Mouse (Mus musculus) subcutaneous adipose tissue, adult 2 months (tissue): ENCODE results near the gene Chst14. TPM values are rescaled to one million over a fixed set of nuclear protein-coding genes. Genes with fewer than 3 reads are reported as not detected.

Experiments used
- polyA plus RNA-seq: library from polyadenylated mRNA; depleted of rRNA; stranded (reverse); fragments of >200 nt; gene quantifications from 2 replicates; pipeline ENCODE4 v1.2.3, GENCODE M21; 2012; ENCODE audit warnings: low replicate concordance; rRNA removed

Chst14 gene
- 22.2 and 36.9 TPM in 2 replicates for polyA plus RNA-seq

DNA sequence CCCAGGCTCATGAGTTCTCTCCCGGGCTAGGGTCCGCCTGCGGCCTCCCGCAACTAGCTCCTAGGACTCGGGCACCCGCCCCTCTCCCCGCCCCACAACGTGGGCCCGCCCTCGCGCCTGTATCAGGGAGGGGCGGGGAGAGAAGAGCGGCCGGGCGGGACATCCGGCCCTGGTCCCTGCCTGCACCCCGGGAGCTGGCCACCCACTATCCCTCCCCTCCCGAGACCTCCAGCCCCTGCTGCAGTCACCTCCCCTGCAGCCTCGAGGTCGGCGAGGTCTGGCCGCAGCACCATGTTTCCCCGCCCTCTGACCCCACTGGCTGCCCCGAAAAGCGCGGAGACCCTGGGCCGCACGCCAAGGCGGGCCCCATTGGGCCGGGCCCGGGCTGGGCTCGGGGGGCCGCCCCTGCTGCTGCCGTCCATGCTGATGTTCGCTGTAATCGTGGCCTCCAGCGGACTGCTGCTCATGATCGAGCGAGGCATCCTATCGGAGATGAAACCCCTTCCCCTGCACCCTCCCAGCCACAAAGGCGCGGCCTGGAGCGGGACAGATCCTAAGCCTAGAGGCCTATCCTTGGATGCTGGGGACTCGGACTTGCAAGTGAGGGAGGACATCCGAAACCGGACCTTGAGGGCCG is at the start of gene Chst14:
Gene Chst14, plus strand, starts transcription at position 136 of the 637 bp plus-strand sequence.

DNA sequence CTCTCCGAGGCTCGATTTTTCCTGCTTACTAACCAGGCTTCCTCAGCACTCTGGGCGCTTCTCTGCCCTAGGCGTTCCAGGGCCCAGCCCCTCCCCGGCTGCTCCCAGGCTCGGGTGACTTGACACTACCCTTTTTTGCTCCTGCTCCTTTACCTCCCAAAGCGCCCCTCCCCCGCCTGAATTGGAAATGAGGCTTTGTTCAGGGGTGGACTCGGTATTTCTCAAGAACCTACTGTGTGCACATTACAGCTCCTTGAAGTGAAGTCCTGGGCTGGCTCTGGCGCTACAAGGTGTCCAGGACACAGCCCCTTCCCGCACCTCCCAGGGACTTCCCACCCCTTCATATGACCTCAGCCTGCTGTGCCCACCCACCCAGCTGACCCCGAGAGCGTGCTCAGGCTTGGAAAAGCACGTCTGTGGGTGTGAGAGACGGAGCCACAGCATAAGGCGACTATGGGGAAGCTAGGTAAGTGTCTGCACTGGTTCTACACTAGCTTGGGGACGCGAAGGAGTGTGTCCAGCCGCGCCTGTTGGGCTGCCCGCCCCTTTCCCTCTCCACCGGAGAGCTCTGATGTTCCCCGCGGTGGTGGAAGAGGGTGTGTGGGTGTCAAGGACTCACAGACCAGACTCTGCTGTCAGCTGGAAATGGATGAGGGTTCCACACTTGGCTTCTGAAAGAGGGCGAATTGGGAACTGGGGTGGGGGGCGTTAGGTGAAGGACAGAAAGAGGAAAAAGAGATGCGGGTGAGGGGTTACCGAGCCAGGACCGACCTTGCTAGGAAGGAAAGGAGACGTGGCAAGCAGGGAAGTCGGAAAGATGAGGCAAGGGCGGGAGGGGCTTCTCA is 26.1 kb upstream of the Chst14 start, which contains the start of gene Bahd1:
Gene Bahd1, plus strand, starts transcription at position 397 of the 845 bp plus-strand sequence.

Other genes starting within 250 kb of the Chst14 start
- gene Ankrd63, start 222.5 kb upstream of the Chst14 start, polyA plus RNA-seq = 0.01 and 0.03 TPM in 2 replicates
- gene Plcb2, start 198.1 kb upstream of the Chst14 start, polyA plus RNA-seq = 2.3 and 6.4 TPM in 2 replicates
- 14.2 and 16.8 TPM in 2 replicates for gene Inafm2, start 180.7 kb upstream of the Chst14 start, polyA plus RNA-seq
- gene Ccdc9b, start 163.8 kb upstream of the Chst14 start, polyA plus RNA-seq = 12.7 and 19.0 TPM in 2 replicates
- 0.30 and 0.39 TPM in 2 replicates for gene Phgr1, start 153.7 kb upstream of the Chst14 start, polyA plus RNA-seq
- gene Disp2, start 146.8 kb upstream of the Chst14 start, polyA plus RNA-seq = 1.0 and 3.3 TPM in 2 replicates
- gene Knstrn, start 112.5 kb upstream of the Chst14 start, polyA plus RNA-seq = 0.80 and 4.4 TPM in 2 replicates
- 111 and 220 TPM in 2 replicates for gene Ivd, start 64.5 kb upstream of the Chst14 start, polyA plus RNA-seq
- gene Bahd1, start 26.1 kb upstream of the Chst14 start, polyA plus RNA-seq = 14.8 and 19.0 TPM in 2 replicates
- 12.4 and 12.8 TPM in 2 replicates for gene Ccdc32, start 102.9 kb downstream of the Chst14 start, polyA plus RNA-seq
- 3.0 and 6.3 TPM in 2 replicates for gene Rpusd2, start 108.3 kb downstream of the Chst14 start, polyA plus RNA-seq
- 0.06 and 0.42 TPM in 2 replicates for gene Knl1, start 120.6 kb downstream of the Chst14 start, polyA plus RNA-seq
- 1.3 and 10.3 TPM in 2 replicates for gene Rad51, start 186.3 kb downstream of the Chst14 start, polyA plus RNA-seq
- 24.6 and 39.6 TPM in 2 replicates for gene Rmdn3, start 230.5 kb downstream of the Chst14 start, polyA plus RNA-seq
- gene Gchfr, start 241.3 kb downstream of the Chst14 start, polyA plus RNA-seq = 2.2 and 40.9 TPM in 2 replicates
- 0.59 TPM in 1 of 2 replicates, not detected in the other for gene Gm14137, start 248.0 kb downstream of the Chst14 start, polyA plus RNA-seq